Mouse (Mus musculus) right cerebral cortex, postnatal 25 days (tissue): ENCODE measurements at regions not wholly inside any gene's neighbourhood (a gene's known extent, or its start where the extent isn't known, plus 50 kb on each side); places are given as distances from the start of the nearest gene placed in this dataset.
A peak's percentile ranks its signal among the peaks of the same experiment; 100 is the strongest.

Source experiments
- DNase-seq: peaks from one replicate; pipeline ENCODE4 v3.0.0; 2022

DNA sequence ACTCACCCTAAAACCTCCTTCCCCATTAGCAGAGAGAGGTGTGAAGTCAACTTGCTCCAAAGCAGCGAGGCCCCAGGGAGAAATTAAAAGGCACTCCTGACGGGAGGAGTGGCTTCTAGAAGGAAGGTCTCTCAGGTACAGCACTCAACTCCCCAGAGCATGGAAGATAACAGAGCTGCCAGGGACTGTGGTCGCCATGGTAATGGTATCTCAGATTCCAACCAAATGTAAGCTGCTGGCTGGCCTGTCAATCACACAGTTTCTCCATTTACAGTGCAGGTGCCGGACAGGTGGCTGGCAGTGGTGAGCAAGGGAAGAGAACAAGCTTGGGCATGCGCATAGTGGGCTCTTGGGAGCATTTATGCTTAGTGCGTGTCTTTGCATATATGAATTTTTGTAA, 213.5 kb upstream of the Bcor start:
- no peak for DNase-seq

DNA sequence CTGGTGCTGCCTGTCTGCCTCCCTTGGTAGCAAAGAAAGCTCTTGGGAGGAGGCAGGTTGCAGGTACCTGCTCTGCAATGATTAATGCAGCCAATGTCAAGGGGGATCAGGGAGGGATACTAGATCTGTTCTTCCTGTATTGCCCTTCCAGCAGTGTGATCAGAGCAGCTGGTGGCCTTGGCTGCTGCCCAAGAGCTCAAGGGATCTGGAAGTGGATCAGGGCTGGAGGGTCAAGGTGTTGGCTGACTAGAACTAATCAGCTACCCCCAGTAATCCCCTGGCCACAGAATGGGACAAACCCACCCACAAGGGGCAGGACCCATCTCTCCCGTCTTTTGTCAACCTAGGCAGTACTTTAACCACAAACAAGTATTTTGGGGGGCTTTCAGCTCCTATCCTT, 211.8 kb upstream of the Atp6ap2 start:
- DNase-seq: no peak

DNA sequence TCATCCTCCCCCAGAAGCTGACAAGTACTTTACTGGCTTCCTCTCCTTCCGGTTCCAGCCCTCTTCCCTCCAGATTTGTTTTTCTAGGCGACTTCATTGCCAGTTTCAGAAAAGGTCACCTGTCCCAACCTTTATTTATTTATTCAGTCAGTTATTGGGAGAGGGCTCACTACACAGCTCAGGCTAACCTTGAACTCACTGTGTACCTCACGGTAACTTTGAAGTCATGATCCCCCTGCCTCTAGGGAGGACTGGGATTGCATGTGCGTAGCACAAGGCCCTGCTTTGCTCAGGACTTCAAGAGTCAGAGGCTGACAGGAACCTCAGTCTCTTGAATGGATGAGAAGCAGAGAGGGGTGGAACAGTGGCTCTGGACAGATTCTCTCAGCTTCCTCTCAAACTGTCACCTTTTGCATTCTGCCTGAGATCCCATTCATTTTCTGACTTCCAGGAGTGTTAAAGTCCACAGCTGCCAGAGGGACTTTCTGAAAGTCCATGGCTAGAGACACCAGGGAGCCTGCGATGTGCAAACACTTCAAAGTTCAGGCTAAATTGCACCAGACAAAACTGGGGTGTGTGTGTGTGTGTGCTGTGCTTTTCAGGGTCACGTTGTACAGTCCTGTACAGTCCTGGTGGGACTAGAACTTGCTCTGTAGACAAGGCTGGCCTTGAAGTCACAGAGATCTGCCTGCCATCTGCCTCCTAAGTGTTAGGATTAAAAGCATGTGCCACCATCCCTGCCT, 211.2 kb upstream of the Atp6ap2 start:
- no peak for DNase-seq

DNA sequence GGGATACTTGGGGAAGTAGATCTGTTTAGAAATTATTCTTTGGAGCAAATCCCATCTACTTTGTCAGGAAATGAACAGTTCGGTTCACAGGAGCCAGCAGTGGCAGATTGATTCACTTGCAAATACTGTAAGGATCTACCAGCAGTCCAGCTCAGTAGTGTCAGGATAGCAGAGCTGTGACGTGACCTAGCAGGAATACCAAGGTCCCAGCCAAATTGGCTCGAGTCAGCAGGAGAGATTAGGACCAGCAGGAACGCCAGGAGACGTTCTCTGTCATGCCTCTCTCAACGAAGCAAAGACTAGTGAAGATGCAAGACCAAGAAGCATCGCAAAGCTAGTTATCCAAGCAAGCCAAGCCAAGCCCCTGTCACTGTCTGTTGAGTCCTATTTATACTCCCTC, 210.2 kb upstream of the Atp6ap2 start:
- no peak for DNase-seq

DNA sequence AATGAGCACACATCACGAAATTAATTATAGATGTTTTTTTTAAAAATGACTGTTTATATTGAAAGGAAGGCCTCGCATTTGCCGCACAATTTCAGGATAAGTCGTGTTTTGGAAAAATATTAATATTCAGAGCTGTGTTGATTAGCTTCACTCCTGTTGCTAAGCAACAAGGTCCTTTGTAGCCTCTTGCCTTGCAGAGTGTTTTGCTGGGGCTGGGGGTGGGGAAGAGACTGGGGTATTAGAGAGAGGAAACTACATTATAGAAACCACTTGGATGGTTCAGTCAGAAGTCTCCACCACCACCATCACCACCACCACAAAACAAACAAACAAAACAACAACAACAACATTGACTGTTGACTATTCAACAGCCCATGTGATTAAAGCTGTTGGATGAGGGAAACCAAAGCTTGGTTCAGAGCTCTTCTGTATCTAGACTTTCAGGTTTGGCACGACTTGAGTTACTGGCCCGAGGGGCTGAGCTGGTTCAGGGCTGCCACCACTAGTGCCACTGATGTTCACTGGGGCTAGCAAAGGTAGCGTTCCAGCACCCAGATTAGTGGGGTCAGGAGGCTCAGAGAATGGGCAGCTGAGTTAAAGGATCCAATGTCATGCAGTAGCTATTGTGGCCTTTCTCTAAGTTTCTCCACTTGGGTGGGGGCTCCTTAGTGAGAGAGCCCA, 195.3 kb upstream of the Atp6ap2 start:
- no peak for DNase-seq

DNA sequence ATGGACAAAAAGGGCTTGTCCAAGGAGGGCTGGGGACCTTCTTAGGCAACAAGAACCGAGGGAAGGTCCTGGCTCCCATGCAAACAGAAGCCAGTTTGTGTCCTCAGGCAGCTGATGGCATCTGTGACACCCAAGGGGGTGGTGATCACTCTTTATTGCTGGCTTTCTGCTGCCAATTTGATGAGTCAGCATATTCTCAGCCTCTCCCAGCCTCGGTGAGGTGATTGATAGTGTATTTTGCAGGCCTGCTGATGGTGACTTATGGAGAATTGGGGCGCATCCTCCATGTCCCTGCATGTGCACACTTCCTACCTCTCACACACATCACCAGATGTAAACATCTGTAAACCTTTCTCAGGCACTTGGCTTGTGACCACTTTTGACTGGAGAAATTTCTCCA, 178.3 kb upstream of the Atp6ap2 start:
- no peak for DNase-seq

DNA sequence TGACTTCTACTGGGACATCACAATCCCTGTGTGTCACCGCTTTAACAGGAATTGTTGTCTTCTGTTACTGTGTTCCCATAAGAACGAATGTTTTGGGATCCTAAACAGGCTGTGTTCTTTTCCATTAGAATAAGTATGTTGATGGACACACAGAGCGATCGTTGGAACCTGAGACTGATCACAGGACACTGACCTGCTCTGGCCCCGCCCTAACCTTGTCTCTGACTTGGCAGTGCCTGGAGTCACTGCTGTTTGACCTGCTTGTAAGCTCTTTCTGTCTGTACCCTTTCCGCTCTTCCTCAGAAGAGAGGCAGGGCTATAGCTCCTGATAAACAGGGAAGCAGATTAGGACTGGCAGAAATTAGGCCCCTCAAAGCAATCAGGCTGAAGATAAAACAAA, 162.0 kb upstream of the Atp6ap2 start:
- no peak for DNase-seq

DNA sequence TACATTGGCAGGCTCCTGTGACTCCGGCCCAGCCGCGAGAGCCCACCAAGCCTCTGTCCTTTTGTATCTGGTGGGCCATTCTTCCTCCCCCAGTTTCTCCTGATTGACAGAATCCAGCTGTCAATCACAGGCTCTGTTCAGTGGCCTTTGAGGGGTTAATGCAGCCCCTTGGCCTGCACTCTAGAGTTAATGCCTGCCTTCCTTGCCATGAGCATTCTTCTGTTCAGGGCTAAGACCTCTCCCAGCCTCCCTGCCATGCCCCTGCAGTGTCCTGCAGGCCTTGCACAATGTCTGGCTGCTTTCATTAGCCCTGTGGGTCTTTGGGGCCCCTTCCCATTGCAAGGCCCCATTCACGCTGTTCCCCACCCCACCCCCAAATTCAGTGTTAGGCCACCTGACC, 160.9 kb upstream of the Atp6ap2 start:
- DNase-seq: no peak

DNA sequence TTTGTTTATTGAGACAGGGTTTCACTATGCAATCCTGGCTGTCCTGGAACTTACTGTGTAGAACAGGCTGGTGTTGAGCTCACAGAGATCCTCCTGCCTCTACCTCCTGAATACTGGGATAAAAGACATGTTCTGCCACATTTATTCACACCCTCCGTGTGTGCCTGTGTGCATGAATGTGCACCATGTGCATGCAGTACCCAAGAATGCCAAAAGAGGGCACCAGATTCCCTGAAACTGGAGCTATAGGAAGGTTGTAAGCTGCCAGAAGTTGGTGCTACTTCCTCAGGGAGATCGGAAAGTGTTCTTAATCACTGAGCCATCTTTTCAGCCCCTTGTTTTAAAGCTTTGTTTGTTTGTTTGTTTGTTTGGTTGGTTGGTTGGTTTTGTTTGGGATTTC, 155.3 kb upstream of the Atp6ap2 start:
- no peak for DNase-seq

DNA sequence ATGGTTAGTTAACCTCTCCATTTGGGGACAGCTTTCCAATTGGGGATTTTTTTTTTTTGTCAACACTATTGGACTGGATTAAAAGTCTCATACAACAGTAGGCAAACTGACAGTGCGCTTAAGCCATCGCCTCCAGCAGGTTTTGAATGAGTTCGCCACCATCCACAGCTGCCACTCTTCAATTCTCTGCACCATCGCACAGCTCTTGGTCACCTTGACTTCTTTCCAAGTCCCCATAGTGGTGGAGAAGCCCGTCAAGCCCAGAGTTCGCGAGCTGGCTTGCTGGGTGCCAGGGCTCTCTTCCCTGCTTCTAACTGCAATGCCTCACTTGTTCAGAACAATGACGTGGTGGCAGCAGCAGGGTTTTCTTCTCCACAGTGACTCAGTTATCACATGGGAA, 151.9 kb upstream of the Atp6ap2 start:
- no peak for DNase-seq

DNA sequence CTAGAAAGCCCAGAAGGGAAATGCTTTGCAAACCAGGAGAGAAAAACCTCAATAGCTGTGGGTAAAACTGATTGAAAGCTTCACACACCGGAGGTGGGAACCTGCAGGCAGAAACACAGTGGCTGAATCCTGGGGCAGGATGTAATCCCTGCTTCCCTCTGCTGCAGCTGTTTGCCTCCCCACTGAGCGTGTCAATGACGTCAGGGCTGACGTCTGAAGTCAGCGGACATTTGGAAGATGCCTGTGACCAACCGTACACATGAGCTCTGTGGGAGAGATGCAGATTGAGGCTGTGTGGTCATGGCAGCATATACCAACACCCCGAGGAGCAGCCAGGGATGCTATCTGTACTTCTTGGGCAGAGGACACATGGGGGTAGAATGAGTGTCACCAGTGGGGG, 151.5 kb upstream of the Atp6ap2 start:
- peak; percentile 5 for DNase-seq

DNA sequence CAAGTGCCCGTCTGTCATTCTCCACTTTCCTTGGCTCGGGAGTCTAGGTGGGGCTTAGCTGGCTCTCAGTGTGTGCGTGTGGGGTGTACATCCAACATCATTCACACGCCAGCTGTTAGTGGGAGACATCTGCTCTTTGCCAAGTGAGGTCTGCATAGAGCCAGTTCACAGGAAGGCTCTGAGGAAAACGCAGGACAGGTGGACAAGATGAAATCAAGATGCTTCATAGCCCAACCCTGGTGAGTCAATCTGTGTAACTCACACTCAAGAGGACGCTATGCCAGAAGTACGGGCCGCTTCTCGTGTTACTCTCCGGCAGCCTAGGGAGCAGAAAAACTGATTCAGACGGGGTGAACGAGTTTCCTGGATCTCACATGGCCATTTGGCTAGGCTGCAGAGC, 148.2 kb upstream of the Atp6ap2 start:
- DNase-seq: peak; percentile 46

DNA sequence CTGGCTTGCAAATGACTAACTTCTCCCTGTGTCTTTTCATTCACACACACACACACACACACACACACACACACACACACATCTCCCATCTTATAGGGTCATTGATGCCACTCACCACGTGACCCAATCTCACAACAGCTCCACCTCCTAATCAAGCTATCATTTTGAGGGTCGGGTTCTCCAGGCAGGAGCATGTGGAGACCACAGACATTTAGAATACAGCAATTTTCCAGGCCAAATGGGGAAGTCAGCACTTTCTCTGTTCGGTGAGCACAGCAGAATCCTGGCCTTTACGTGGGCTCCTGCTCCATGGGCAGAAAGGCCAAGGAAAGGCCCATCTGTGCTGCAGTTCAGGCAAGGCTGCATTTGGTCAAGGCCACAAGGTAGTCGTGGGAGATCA, 143.8 kb upstream of the Atp6ap2 start:
- DNase-seq: no peak

DNA sequence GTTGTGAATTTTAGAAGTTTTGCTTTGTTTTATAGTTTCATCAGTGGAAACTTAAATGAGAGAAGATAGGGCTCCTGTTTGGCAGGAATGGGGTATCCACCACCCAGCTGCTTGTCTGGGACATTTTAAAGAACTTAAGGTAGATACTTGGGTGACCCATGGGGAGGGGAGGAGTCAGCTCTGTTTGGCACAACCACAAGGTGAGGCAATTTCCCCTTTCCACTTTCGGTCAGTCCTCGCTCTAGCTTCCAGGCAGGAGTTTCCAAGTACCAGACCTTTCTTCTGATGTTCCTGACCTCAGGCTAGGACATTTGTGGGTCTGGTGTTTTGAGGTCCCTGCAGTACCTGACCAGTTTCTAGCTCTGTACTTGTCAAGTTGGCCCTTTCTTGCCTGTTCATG, 142.5 kb upstream of the Atp6ap2 start:
- no peak for DNase-seq

DNA sequence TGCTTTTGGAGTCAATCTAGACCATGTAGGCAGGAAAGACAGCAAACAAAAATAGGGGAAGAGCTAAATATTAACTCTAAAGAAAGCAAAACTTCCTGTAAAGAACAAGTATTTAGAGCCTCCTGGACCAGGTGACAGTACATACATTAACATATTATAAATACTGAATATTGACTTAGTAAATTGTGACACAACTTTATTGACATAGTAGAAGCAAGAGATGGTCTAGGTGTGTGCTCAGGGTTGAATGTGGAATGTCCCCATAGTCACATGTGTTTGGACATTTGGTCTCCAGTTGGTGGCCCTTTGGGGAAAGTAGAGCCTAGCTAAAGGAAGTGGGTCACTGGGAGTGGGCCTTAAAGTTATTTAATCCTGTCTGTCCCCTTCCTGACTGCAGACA, 139.6 kb upstream of the Atp6ap2 start:
- DNase-seq: no peak

DNA sequence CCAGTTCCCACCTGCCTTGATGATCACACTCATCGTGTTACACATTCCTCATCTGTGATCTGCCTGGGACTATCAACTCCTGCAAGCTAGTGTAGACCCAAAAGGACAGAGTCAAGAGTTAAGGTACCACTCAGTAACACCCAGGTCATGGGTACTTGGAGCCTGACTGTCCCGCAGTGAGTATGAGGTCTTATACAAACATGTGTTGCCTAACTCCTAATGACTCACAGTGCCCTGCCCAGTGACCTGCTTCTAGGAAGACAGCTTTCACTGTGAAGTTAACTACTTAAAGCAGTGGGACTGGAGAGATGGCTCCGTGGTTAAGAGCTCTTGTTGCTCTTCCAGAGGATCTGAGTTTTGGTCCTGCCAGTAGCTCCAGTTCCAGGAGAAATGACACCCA, 137.9 kb upstream of the Atp6ap2 start:
- DNase-seq: no peak

DNA sequence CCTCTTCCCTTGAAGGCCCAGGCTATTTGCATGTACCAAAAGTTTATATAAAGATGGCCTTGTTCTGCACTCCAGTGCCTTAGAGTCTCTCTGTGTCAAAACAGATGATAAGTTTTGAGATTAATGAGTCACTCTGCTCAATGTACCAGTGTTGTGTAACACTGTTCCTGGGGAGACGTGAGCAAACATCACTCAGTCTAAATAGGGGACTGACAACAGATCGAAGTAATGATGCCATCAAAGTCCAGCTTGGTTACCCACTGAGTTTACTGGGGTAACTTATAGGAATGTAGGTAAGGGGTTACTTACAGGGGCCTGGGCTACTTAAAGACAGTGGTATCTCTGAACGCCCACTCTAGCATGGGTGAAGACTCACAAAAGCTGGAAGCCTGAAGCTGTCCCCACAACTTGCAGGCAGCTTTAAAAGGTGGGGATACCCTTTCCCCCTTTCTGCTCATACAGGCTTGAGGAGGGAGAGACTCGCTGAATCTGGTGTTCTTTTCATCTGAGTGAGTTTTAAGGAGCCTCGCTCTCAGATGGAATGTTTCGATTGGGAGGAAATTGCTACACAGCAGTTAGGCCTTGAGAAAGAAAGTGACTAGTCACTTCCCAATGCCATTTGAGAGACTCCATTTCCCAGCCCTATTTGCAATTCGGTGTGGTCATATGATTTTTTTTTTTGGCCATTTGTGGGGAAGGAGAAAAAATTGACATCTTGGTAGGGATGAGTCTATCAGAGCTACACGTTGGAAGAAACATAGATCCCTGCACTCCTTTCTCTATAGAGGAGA, 134.4 kb upstream of the Atp6ap2 start:
- DNase-seq: no peak

DNA sequence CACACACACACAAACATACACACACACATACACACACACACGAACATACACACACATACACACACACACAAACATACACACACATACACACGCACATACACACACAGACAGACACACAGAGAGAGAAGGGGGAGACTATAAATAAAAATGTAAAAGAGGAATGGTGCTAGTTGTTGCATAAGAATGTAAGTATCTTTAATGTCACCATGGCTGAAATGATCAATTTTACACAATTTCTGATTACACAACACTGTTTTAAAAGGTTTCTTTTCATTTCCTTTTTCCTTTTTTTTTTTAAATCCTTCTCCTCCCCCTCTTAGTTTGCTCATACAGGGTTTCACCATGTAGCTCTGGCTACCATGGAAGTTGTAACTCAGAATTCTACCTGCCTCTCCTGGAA, 125.9 kb upstream of the Atp6ap2 start:
- DNase-seq: no peak

DNA sequence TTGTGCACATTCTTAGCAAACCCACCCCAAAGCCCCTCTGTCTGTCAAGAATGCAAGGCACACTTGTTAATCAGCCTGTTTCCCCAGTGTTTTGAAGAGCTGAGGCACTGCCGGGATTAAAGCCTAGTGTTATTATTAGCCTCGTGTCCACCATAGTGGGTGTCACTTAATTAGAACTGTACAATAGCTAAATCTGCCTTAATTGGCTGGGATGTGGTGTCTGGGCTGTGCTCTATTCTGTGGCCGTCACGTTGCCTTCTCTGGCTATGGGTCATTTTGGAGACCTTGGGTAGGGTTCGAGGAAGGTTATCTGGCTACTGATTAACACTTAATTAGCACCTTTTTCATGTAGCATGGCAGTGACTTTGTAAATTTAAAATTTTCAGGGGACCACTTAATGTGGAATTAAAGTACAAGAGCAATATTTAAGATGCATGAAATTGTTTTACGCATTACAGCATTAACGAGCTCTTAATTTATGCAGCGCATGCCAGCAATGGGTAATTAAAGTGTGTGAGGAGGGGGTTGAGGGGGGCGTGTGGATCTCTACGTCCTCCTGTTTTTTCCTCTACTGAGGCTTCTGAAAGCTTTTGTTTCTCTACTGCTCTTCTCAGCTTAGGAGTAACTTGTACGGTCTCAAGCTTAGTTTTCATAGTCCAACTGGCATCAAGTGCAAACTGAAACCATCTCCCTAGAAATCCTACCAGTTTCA, 124.5 kb upstream of the Atp6ap2 start:
- DNase-seq: no peak

DNA sequence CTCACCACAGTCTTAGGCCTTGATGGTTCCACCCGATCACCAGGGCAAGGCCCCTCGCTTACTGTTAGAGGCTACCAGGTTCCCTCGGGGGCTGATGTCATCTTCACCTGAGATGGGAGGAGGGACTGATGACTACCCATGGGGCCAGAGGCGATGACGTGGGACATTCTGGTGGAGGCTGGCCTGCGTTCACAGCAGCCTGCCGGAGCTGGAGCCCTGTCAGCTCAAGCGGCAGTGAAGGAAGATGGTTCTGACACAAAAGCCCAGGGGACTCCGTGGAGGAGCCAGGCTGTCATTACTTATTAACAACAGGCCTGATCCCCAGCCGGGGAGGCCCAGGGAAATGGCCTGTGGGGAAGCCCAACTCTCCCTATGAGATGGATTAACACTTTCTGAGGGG, 121.3 kb upstream of the Atp6ap2 start:
- no peak for DNase-seq

DNA sequence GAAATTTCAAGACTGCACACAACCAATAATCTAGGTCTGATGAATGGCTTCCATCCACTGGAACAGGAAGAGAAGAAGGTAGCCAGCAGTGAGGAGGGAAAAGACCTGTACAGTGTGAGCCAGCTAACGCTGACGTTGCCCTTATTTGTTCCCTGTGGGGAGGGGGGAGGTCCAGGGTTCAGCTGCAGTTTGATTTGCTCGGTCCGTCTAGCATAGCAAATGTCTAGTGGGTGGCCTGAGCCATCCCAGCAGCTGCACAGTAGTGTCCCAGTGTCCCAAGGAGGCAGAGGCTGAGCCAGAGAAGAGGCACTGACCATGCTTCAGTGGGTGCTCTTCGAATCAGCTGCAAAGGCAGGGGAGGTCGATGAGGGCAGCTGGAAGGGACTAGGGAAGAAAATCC, 120.7 kb upstream of the Atp6ap2 start:
- no peak for DNase-seq

DNA sequence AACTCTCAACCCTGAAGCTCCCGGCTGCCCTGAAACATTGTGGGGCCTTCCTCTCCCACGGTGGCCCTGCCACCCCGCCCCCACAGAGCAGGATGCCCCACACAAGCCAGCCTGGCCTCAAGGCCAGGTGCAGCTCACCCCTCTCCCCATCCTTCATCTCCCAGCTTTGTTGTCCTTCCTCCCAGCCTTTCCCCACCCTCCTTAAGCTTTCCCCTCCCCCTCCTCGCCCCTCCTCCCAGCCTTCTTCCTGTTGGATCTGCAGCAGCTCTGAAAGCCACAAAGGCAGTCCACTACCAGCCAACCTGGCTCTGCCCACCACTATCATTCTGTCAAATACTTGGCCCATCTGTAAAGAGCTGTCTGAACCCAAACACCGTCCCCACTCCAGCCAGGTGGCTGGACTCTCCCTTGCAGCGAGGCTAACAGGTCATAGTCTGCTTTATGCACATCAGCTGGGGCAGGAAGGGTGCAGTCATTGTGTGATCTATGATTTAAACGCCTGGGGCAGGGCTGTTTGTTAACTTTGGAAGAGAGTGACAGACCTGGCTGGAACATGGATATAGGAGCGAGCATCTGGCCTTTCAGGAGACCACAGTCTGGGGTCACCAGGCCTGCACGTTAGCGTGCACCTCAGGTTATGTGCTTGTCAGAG, 119.9 kb upstream of the Atp6ap2 start:
- DNase-seq: no peak

DNA sequence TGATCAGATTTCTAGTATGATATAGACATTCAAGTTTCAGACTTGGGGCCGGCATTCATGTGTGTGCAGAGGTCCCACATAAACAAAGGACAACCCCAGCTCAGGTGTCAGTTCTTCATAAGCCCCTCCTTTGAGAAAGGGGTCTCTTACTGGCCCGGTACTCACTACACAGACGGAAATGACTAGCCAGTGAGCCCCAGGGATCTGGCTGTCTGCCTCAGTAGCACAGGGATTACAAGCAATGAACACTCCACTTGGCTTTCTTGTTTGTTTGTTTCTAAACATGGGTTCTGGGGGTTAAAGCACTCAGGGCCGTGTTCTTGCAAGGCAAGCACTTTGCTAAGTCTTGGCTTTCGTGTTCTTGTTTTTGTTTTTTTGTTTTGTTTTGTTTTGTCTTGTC, 115.3 kb upstream of the Atp6ap2 start:
- no peak for DNase-seq
